Mouse (Mus musculus) heart, postnatal 0 days (tissue): Measurements from ENCODE around the gene Pop4.

ENCODE experiments used
- CTCF ChIP-seq: IDR thresholded peaks from 2 replicates; pipeline ENCODE4 v1.5.1; 2016; ENCODE audit warnings: antibody characterized with exemption, control low read depth, low read depth
- EP300 ChIP-seq: IDR thresholded peaks from 2 replicates; pipeline ENCODE4 v1.6.1; 2016; ENCODE audit warnings: antibody characterized with exemption, low read depth

DNA sequence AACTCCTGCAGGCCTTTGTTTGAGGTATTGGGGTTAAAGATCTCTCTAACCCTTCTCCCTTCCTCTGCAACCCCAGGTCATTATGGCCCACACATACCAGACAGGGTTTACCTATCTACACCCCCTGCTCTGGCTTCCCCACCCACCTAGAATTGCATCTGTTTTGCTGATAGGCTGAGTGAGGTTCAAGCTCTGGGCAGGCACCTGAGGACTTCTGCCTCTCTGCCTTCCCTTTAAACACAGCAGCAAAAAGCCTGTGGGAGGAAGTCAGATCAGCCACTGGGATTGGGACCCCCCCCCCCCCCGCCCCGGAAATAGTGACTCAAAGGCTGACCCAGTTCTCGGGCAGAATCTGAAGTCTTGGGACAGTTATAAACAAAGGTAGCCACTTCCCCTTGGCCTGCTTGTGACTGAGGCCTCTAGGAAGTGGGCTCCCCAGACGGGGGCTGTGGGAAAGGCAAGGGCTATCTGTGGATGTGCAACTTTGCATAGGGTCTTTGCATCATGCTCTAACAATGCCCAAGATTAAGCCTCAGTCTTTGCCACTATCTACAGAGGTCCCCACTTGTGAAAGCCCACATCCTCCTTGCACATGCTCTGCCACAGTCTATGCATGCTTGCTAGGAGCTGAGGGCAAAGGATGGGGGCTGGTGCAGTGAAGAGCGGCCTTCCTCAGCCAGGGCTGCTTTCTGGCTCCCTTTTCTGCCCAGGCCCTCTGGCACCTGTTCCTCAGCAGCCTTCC, 56.6 kb downstream of the Pop4 start:
- TF ChIP-seq CTCF, result no peak
- no peak for TF ChIP-seq EP300
